Mouse (Mus musculus) adrenal gland, adult 18-20 months (tissue): ENCODE measurements around the gene Bphl. TPM values are rescaled to one million over a fixed set of nuclear protein-coding genes. Genes with fewer than 3 reads are reported as not detected.
"Not testable (repeated sequence)": the region's sequence is repeated elsewhere in the genome, so short reads cannot be mapped to it uniquely, and the experiment has no call there.

Source experiments
- DNase-seq, 2 experiments: peaks; one replicate each; pipeline ENCODE4 v3.0.0; 2021 to 2022; ENCODE audit warnings: low spot score in 2 of 2
- total RNA-seq, 2 experiments: library from RNA; stranded (reverse); gene quantifications; 1 replicate in 1 of 2; 2 replicates in 1 of 2; pipeline ENCODE4 v1.2.3; 2021

Gene Bphl
- total RNA-seq, 2 experiments from 2014 or later: 81.0 to 98.3 TPM

- DNase-seq: no peak
Observed at GRCm38 (mm10) chr13:34050479-34050878, 13.1 kb downstream of the Bphl start.

DNA sequence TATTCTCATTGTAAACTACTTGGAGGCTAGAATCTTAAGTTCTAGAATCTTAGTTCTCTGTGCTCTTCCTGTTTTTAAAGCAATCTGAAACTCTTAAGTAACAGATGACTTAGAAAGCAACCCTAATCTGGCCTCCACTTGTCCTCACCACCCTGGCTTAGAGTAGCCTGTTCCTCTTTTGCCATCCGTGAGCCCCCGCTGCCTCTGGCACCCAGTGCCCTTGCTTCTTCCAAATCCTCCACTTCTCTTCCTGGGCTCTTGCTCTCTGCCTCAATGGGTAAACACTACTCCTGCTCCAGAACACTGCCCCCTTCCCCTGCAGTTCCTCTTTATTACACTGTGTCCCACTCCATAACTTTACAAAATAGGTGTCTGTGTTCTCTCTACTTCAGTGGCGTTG is 14.3 kb downstream of the Bphl start:
- no peak for DNase-seq

DNA sequence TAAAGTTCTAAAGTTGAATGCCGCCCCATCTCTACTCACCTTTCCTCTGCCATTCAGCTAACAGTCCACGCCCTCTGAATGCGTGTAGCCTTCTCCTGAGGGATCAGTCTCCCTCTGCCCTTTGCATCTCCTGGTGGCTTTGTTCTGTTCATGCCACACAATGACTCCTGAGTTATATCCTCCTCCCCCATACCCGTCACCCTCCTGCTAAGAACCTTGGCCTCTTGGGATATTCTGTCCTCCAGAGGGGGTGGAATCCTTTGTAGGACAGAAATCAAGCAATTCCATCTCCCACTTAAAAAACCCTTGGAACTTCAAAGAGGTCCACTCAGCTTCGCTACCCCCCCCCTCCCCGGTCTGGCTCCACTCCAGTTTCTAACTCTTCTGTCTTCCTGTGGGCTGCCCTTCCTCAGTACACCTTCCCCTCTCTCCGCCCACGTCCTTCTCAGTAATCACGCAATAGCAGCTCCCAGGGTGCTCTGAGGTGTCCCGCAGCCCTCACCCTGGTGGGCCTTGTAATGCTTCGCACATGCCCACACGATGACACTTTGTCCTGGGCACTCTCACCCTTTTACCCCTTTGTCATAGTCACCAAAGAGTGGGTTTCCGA is 16.4 kb downstream of the Bphl start:
- DNase-seq: no peak

GRCm38 (mm10) chr13:34054391-34054790 is 17.0 kb downstream of the Bphl start:
- DNase-seq: no peak

GRCm38 (mm10) chr13:34054983-34055382 is 17.6 kb downstream of the Bphl start:
- DNase-seq: no peak

- DNase-seq: no peak
Observed at GRCm38 (mm10) chr13:34057252-34057651, 19.9 kb downstream of the Bphl start.

GRCm38 (mm10) chr13:34060061-34060460 is 22.7 kb downstream of the Bphl start:
- DNase-seq: no peak

- DNase-seq: no peak
Observed at GRCm38 (mm10) chr13:34062466-34062865, 25.1 kb downstream of the Bphl start.

DNA sequence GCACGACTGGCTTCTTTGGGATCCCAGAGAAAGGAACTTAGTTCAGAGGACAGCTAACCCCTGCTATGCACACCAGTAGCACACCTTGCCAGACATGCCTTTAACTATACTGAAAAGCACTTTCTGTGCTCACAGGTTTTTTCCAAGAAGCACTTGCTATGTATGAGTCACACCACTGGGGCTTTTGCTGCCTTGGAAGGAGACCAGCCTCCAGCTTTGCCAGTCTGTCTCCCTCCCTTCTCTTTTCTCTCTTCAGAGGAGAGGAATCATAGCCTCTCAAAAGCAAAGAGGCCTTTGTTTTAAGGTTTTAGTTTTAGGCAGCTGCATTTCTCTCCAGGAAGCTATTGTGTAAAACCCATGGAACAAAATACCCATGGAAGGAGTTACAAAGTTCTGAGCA is 29.0 kb downstream of the Bphl start:
- DNase-seq: no peak

DNA sequence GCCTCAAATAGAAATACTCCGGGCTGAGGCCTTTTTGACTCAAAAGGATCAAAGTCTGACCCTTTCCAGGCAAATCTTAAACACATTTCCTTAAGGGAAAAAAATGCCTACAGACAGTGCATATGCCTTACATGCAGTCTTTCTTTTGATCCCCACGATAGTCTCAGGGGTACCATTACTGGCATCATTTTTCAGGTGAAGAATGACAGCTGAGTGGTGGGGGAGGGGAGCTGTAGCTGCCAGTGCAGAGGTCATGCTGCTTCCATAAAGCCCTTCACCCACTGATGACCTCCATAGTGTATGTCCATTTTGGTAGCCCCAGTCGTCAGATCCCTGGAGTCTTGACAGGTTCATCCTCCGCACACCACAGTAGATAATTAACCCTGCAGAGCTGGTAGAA is 32.9 kb downstream of the Bphl start:
- DNase-seq: no peak

DNA sequence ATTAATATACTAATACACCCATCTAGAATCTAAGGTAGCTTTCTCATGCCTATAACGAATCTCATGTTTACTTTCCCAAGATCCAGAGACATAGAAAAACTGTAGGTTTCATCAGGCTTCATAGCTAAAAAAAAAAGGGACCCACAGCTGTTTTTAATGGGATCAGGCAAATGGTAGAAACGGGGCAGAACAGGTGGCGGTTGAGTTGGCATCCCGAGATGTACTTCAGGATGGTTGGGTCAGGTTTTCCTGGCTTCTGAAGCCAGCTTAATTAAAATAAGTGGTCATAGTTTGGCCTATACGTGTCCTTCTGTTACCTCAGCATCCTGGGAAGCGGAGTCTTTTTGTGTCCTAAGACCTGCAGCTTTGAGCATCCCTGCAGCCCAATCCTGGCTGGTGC is 34.4 kb downstream of the Bphl start:
- DNase-seq: no peak

DNA sequence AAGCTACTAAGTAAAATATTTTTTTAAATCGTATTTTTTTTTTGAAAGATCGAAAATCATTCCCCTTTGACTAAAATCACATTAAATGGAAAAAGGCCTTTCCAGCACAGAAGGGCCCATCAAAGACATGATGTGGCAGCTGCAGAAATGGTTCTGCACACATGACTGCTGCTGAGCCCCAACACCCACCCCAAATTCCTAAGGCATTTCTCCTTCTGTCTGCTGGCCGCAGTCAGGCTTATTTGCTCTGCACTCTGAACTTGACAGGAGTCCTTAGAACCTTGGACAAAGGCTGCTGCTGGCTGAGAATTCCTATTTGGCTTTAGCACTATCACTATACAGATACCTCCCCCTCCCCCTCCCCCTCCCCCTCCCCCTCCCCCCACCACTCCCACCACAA is 35.5 kb downstream of the Bphl start:
- DNase-seq: no peak

- DNase-seq: not testable (repeated sequence)
Observed at GRCm38 (mm10) chr13:34074441-34074840, 37.0 kb downstream of the Bphl start.

GRCm38 (mm10) chr13:34075893-34076292 is 38.5 kb downstream of the Bphl start:
- not testable (repeated sequence) for DNase-seq

- DNase-seq: peak; percentile 16 to 40
Observed at GRCm38 (mm10) chr13:34076561-34077491, 39.4 kb downstream of the Bphl start.

DNA sequence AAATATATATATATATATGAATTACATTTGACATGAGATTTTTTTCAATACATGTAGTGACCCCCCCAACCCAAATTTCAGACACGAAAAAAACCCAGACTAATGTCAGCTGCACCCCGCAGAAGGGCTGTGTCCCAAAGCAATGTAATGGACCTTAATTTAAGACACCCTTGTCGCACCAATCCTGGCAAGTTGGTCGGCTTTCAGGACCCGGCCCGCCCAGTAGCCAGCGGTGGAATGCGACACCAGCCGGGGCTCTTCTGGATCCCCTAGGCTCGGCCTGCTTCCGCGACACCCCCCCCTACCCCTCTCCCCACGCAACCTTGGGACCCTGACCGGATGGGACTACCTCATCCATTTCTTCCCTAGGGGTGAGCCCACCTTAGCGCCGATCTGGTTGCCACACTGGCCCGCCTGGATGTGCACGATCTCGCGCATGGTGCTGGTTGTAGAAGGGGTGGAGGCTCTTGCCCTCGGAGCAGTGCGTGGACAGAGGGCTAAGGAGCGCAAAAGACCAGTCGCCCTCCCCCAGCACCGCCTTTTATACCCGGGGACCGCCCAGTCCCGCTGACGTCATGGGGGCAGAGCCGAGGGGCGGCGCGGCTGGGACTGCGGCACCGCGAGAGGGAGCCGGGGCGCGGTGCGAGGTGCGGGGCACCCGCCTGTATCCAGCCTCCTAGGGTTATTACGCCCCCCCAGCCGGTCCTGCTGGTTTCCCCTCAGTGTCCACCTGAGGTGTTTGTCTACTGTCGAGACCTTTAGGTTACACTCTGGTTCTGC is 40.3 kb downstream of the Bphl start, which contains the start of gene Tubb2a:
Gene Tubb2a (minus strand): TSS at position 516 of the 780 bp plus-strand sequence.
- peak; percentile 95 to 96 for DNase-seq

DNA sequence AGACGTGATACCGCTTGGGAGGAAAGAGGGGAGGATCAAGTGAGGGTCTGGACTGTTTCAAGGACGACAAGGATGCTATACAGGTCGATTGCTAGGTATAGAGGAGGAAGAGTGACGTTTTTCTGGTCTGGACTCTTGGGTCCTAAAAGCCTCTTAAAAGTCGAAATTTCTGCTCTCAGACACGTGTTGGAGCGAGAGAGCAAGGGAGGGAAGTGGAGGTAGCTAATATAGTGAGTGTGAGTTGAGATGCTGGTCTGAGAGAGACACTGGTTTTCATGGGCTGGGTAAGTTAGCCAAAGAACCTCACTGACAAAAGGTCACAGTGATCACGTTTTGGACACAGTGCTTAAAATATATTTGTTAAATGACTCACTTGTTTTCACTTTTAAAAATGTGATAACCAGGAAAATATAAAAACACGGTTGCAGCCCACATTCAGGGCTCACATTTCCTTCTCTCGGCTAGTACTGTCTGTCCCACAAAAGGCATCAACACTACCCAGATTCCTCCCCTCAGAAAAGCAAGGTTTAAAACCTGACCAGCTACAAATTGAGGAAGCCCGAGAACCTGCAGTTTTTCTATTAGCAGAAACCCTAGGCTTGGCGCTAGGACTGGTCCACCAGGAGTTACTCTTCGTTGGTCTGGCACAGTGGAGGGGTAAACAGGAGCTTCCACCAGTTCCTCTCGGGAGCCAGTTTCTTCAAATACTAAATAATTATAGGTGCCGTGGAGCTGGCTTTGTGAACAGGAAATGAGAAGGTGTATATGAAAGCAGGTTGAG is 41.3 kb downstream of the Bphl start:
- no peak for DNase-seq

DNA sequence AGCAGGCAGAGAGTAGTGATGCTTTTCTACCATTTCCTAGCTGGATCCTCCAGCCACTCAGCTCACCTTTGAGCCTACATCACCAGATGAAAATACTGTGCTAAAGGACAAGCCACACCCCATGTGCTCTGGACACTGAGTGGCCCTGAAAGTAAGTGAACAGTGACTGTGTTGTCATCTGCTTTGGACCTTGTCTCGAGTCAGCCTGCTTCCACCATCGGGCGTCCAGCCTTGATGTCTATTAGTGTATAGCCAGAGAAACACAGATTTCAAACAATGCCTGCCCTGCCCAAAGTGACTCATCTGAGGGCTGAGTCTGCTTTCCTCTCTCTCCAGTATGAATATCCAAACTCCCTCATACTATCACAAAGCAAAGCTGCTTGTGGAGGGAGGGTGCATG is 42.4 kb downstream of the Bphl start:
- DNase-seq: no peak

GRCm38 (mm10) chr13:34081926-34082325 is 44.5 kb downstream of the Bphl start:
- no peak for DNase-seq

GRCm38 (mm10) chr13:34084026-34084750 is 46.8 kb downstream of the Bphl start:
- DNase-seq: no peak
